Mouse (Mus musculus) kidney, embryonic 16.5 days (tissue): ENCODE measurements around the gene Dexi. TPM values are rescaled to one million over a fixed set of nuclear protein-coding genes. Genes with fewer than 3 reads are reported as not detected.

ENCODE experiments used
- ATAC-seq: fragments of 200-750 bp; cut with Nextera tagmentation; 2 replicates; pipeline ENCODE4 v1.8.0; 2017; ENCODE audit warnings: moderate TSS enrichment; ENCODE audit not compliant: low FRiP score, low TSS enrichment
- H3K27ac ChIP-seq: fragments of 300-500 bp; sonication (generic); 2 replicates; pipeline ENCODE4 v1.5.1; 2014; ENCODE audit warnings: low read length
- H3K27me3 ChIP-seq: fragments of 300-500 bp; sonication (generic); 2 replicates; pipeline ENCODE4 v1.6.1; 2014; ENCODE audit warnings: low read length, control low read depth, mixed read lengths; ENCODE audit not compliant: insufficient read depth
- H3K36me3 ChIP-seq: fragments of 300-500 bp; sonication (generic); 2 replicates; pipeline ENCODE4 v1.6.1; 2014; ENCODE audit warnings: low read length, control low read depth, mixed read lengths; ENCODE audit not compliant: insufficient read depth
- H3K4me1 ChIP-seq: fragments of 300-500 bp; sonication (generic); 2 replicates; pipeline ENCODE4 v1.6.1; 2014; ENCODE audit warnings: low read length, control low read depth, mixed read lengths; ENCODE audit not compliant: insufficient read depth
- H3K4me2 ChIP-seq: fragments of 300-500 bp; sonication (generic); replicated peaks from 2 replicates; pipeline ENCODE4 v1.6.1; 2014; ENCODE audit warnings: low read depth, low read length
- H3K4me3 ChIP-seq: fragments of 300-500 bp; sonication (generic); 2 replicates; pipeline ENCODE4 v1.5.1; 2014; ENCODE audit warnings: mild to moderate bottlenecking, low read length
- H3K9ac ChIP-seq: fragments of 300-500 bp; sonication (generic); replicated peaks from 2 replicates; pipeline ENCODE4 v1.6.1; 2014; ENCODE audit warnings: low read length
- H3K9me3 ChIP-seq: fragments of 300-500 bp; sonication (generic); 2 replicates; pipeline ENCODE4 v1.6.1; 2016; ENCODE audit warnings: low read length, control low read depth
- WGBS: fragments of 180-500 bp; shearing (Covaris S2); extraction: QIAGEN DNeasy Blood & Tissue Kit; methylation state at CpG from one replicate; pipeline ENCODE4 v1.1.7; 2014; 5-methylcytosine and 5-hydroxymethylcytosine counted together
- polyA plus RNA-seq: library from polyadenylated mRNA; unstranded; fragments of >200 nt; fragmentation: Nextera tagmentation; extraction: Ambion mirVana; gene quantifications from 2 replicates; pipeline ENCODE4 v1.2.1, GENCODE M21; 2015

Dexi gene
- polyA plus RNA-seq, 1 experiment from 2014 or later: 14.1 TPM

GRCm38 (mm10) chr16:10508691-10509090 is 34.2 kb downstream of the Dexi start:
- no peaks in the 10 kb centered on the region for H3K27me3 ChIP-seq
- no peaks in the 10 kb centered on the region for H3K9me3 ChIP-seq
- 0 out of 2 replicates have a peak, but pooled peaks cover 6% of the 10 kb centered on the region for H3K4me1 ChIP-seq
- no peak overlapping the region for H3K27ac ChIP-seq
- no peaks in the 10 kb centered on the region for H3K36me3 ChIP-seq
- H3K4me3 ChIP-seq: no peak overlapping the region
- WGBS: 36% methylated on average over 6 of the region's 6 CpGs
- no peak overlapping the region for H3K9ac ChIP-seq
- H3K4me2 ChIP-seq: no peak overlapping the region
- ATAC-seq: peak; percentile 39; the same call in 1 of the 2 replicates

GRCm38 (mm10) chr16:10507445-10507844 is 35.4 kb downstream of the Dexi start:
- H3K4me3 ChIP-seq: no peak overlapping the region
- 0 out of 2 replicates have a peak, but pooled peaks cover 6% of the 10 kb centered on the region for H3K4me1 ChIP-seq
- no peak overlapping the region for H3K4me2 ChIP-seq
- ATAC-seq: no peak
- 69% methylated on average over 4 of the region's 4 CpGs for WGBS
- no peak overlapping the region for H3K9ac ChIP-seq
- no peak overlapping the region for H3K27ac ChIP-seq
- H3K36me3 ChIP-seq: no peaks in the 10 kb centered on the region
- H3K9me3 ChIP-seq: no peaks in the 10 kb centered on the region
- no peaks in the 10 kb centered on the region for H3K27me3 ChIP-seq

GRCm38 (mm10) chr16:10503058-10503457 is 39.8 kb downstream of the Dexi start:
- WGBS: 62% methylated on average over 2 of the region's 2 CpGs
- Histone ChIP-seq H3K27ac (no peak overlapping the region), H3K4me3 (no peak overlapping the region), H3K9ac (no peak overlapping the region), H3K27me3 (no peaks in the 10 kb centered on the region), H3K4me1 (no peaks in the 10 kb centered on the region), H3K36me3 (no peaks in the 10 kb centered on the region), H3K9me3 (no peaks in the 10 kb centered on the region), H3K4me2 (no peak overlapping the region)
- no peak for ATAC-seq

- Histone ChIP-seq H3K9me3 (no peaks in the 10 kb centered on the region), H3K9ac (no peak overlapping the region), H3K4me3 (no peak overlapping the region), H3K27me3 (no peaks in the 10 kb centered on the region), H3K36me3 (no peaks in the 10 kb centered on the region), H3K4me1 (no peaks in the 10 kb centered on the region), H3K4me2 (no peak overlapping the region), H3K27ac (no peak overlapping the region)
- peak; percentile 52; the same call in 1 of the 2 replicates for ATAC-seq
- WGBS: 10% methylated on average over 8 of the region's 8 CpGs
Observed at GRCm38 (mm10) chr16:10501865-10502264, 41.0 kb downstream of the Dexi start.

- no peaks in the 10 kb centered on the region for H3K9me3 ChIP-seq
- H3K27me3 ChIP-seq: no peaks in the 10 kb centered on the region
- no peaks in the 10 kb centered on the region for H3K36me3 ChIP-seq
- H3K4me3 ChIP-seq: no peak overlapping the region
- no peak overlapping the region for H3K27ac ChIP-seq
- H3K4me1 ChIP-seq: peaks cover 8% of the 10 kb centered on the region; the same call in 1 of the 2 replicates
- 52% methylated on average over 1 of the region's 1 CpGs for WGBS
- no peak overlapping the region for H3K4me2 ChIP-seq
- no peak for ATAC-seq
- no peak overlapping the region for H3K9ac ChIP-seq
Observed at GRCm38 (mm10) chr16:10499122-10499521, 43.7 kb downstream of the Dexi start.

GRCm38 (mm10) chr16:10498096-10498602 is 44.7 kb downstream of the Dexi start:
- H3K36me3 ChIP-seq: no peaks in the 10 kb centered on the region
- no peak overlapping the region for H3K4me2 ChIP-seq
- H3K27me3 ChIP-seq: no peaks in the 10 kb centered on the region
- H3K9ac ChIP-seq: no peak overlapping the region
- H3K4me1 ChIP-seq: peaks cover 8% of the 10 kb centered on the region; the same call in 1 of the 2 replicates
- ATAC-seq: no peak
- no peak overlapping the region for H3K4me3 ChIP-seq
- H3K9me3 ChIP-seq: no peaks in the 10 kb centered on the region
- 68% methylated on average over 5 of the region's 5 CpGs for WGBS
- H3K27ac ChIP-seq: no peak overlapping the region

- Histone ChIP-seq H3K4me3 (no peak overlapping the region), H3K4me2 (no peak overlapping the region), H3K4me1 (peaks cover 8% of the 10 kb centered on the region; the same call in 1 of the 2 replicates), H3K9ac (no peak overlapping the region), H3K9me3 (no peaks in the 10 kb centered on the region), H3K27me3 (no peaks in the 10 kb centered on the region), H3K27ac (peak overlapping the region; percentile 71), H3K36me3 (no peaks in the 10 kb centered on the region)
- peak; percentile 94 for ATAC-seq
- WGBS: 35% methylated on average over 2 of the region's 2 CpGs
Observed at GRCm38 (mm10) chr16:10495824-10496298, 47.0 kb downstream of the Dexi start.

GRCm38 (mm10) chr16:10492587-10492986 is 50.3 kb downstream of the Dexi start:
- Histone ChIP-seq H3K9me3 (no peaks in the 10 kb centered on the region), H3K36me3 (no peaks in the 10 kb centered on the region), H3K27me3 (peaks cover 4% of the 10 kb centered on the region; the same call in 1 of the 2 replicates), H3K4me1 (peaks cover 23% of the 10 kb centered on the region), H3K27ac (no peak overlapping the region), H3K4me3 (no peak overlapping the region), H3K4me2 (no peak overlapping the region), H3K9ac (no peak overlapping the region)
- ATAC-seq: no peak
- 86% methylated on average over 3 of the region's 3 CpGs for WGBS

GRCm38 (mm10) chr16:10491716-10492115 is 51.1 kb downstream of the Dexi start:
- 59% methylated on average over 4 of the region's 4 CpGs for WGBS
- no peaks in the 10 kb centered on the region for H3K36me3 ChIP-seq
- H3K4me3 ChIP-seq: no peak overlapping the region
- no peaks in the 10 kb centered on the region for H3K9me3 ChIP-seq
- H3K27me3 ChIP-seq: peaks cover 4% of the 10 kb centered on the region; the same call in 1 of the 2 replicates
- ATAC-seq: no peak
- no peak overlapping the region for H3K9ac ChIP-seq
- no peak overlapping the region for H3K27ac ChIP-seq
- H3K4me1 ChIP-seq: peaks cover 23% of the 10 kb centered on the region
- no peak overlapping the region for H3K4me2 ChIP-seq

GRCm38 (mm10) chr16:10490503-10491150 is 52.2 kb downstream of the Dexi start:
- no peak overlapping the region for H3K9ac ChIP-seq

More at GRCm38 (mm10) chr16:10490503-10491150, 52.2 kb downstream of the Dexi start:
- ATAC-seq: no peak
- peaks cover 4% of the 10 kb centered on the region; the same call in 1 of the 2 replicates for H3K27me3 ChIP-seq
- no peaks in the 10 kb centered on the region for H3K36me3 ChIP-seq
- H3K9me3 ChIP-seq: no peaks in the 10 kb centered on the region
- H3K4me1 ChIP-seq: peaks cover 19% of the 10 kb centered on the region
- H3K4me2 ChIP-seq: no peak overlapping the region
- no peak overlapping the region for H3K27ac ChIP-seq
- H3K4me3 ChIP-seq: no peak overlapping the region
- 80% methylated on average over 18 of the region's 18 CpGs for WGBS
